Mouse (Mus musculus) CH12.LX (cell line): Measurements from ENCODE around the gene Cpz. TPM values are rescaled to one million over a fixed set of nuclear protein-coding genes. Genes with fewer than 3 reads are reported as not detected.

Experiments used
- DNase-seq: peaks from one replicate; pipeline ENCODE4 v3.0.0-alpha.2; 2013; ENCODE audit errors: extremely low read depth
- H3K27ac ChIP-seq: 2 replicates; pipeline ENCODE4 v1.5.1; 2012; ENCODE audit warnings: low read depth, mild to moderate bottlenecking, control low read depth, moderate library complexity; ENCODE audit not compliant: insufficient read depth
- H3K27me3 ChIP-seq: replicated peaks from 2 replicates; pipeline ENCODE3; 2012; ENCODE audit warnings: inconsistent platforms
- H3K36me3 ChIP-seq, 2 experiments: replicated peaks in 1 of 2; 2 replicates each; pipeline versions ENCODE3 to v1.6.1; 2012; ENCODE audit warnings: inconsistent platforms in 1 of 2, low read length in 1 of 2, mild to moderate bottlenecking in 1 of 2, mixed read lengths in 1 of 2, moderate library complexity in 1 of 2; ENCODE audit not compliant: control insufficient read depth in 1 of 2, insufficient read depth in 1 of 2
- H3K4me1 ChIP-seq, 2 experiments: 2 replicates each; pipeline ENCODE4 v1.6.1; 2012; ENCODE audit warnings: inconsistent platforms in 1 of 2, moderate library complexity in 1 of 2; ENCODE audit not compliant: insufficient read depth in 2 of 2, control insufficient read depth in 1 of 2
- H3K4me2 ChIP-seq: 2 replicates; pipeline ENCODE4 v1.6.1; 2012; ENCODE audit warnings: low read depth, mild to moderate bottlenecking, control low read depth; ENCODE audit not compliant: poor library complexity, insufficient read depth, severe bottlenecking
- H3K4me3 ChIP-seq, 3 experiments: fragments of 150-350 bp in 1 of 3; sonication (generic) in 1 of 3; replicated peaks in 1 of 3; 2 replicates each; pipeline versions ENCODE3 to v1.5.1; 2011 to 2012; ENCODE audit warnings: low read depth in 2 of 3, low read length in 2 of 3, mild to moderate bottlenecking in 2 of 3, moderate library complexity in 2 of 3, control low read depth in 1 of 3, improper control_type of control experiment in 1 of 3, inconsistent platforms in 1 of 3, mixed read lengths in 1 of 3; ENCODE audit not compliant: poor library complexity in 1 of 3
- H3K79me2 ChIP-seq: replicated peaks from 2 replicates; pipeline ENCODE4 v1.6.1; 2012; ENCODE audit warnings: mild to moderate bottlenecking, moderate library complexity; ENCODE audit not compliant: control insufficient read depth, poor library complexity, insufficient read depth, severe bottlenecking; ENCODE audit errors: extremely low read depth
- H3K9ac ChIP-seq: 2 replicates; pipeline ENCODE4 v1.6.1; 2012; ENCODE audit warnings: low read depth, mild to moderate bottlenecking, control low read depth, moderate library complexity; ENCODE audit not compliant: insufficient read depth
- H3K9me3 ChIP-seq: replicated peaks from 2 replicates; pipeline ENCODE3; 2012; ENCODE audit warnings: low read length, inconsistent platforms, mixed read lengths
- CHD1 ChIP-seq: IDR thresholded peaks from 2 replicates; pipeline ENCODE4 v1.6.1; 2012; ENCODE audit warnings: low read depth, low read length, improper control_type of control experiment, inconsistent platforms
- E2F4 ChIP-seq: IDR thresholded peaks from 2 replicates; pipeline ENCODE4 v1.6.1; 2011; ENCODE audit warnings: low read depth, low read length, improper control_type of control experiment; ENCODE audit not compliant: insufficient replicate concordance
- ELF1 ChIP-seq: IDR thresholded peaks from 2 replicates; pipeline ENCODE4 v1.6.1; 2014; ENCODE audit warnings: low read depth, mild to moderate bottlenecking, inconsistent platforms, low read length, improper control_type of control experiment
- ETS1 ChIP-seq: conservative IDR thresholded peaks from 2 replicates; pipeline ENCODE4 v1.6.1; 2012; ENCODE audit warnings: low read depth, mild to moderate bottlenecking, inconsistent platforms, low read length, improper control_type of control experiment, moderate library complexity
- GABPA ChIP-seq: IDR thresholded peaks from 2 replicates; pipeline ENCODE4 v1.6.1; 2012; ENCODE audit warnings: low read depth, low read length, improper control_type of control experiment, inconsistent platforms; ENCODE audit not compliant: insufficient replicate concordance
- IRF4 ChIP-seq: IDR thresholded peaks from 2 replicates; pipeline ENCODE4 v1.6.1; 2014; ENCODE audit warnings: low read depth, mild to moderate bottlenecking, inconsistent platforms, low read length, improper control_type of control experiment
- JUND ChIP-seq: conservative IDR thresholded peaks from 2 replicates; pipeline ENCODE4 v1.6.1; 2011; ENCODE audit warnings: low read depth, low read length, improper control_type of control experiment
- MAFK ChIP-seq: IDR thresholded peaks from 2 replicates; pipeline ENCODE4 v1.6.1; 2011; ENCODE audit warnings: low read length, improper control_type of control experiment; ENCODE audit not compliant: insufficient replicate concordance
- PAX5 ChIP-seq: IDR thresholded peaks from 2 replicates; pipeline ENCODE4 v1.6.1; 2012; ENCODE audit warnings: low read length, inconsistent platforms, mixed read lengths
- POLR2AphosphoS2 ChIP-seq: IDR thresholded peaks from 2 replicates; pipeline ENCODE4 v1.6.1; 2011; ENCODE audit warnings: low read depth, low read length, improper control_type of control experiment
- RCOR1 ChIP-seq: conservative IDR thresholded peaks from 2 replicates; pipeline ENCODE4 v1.6.1; 2012; ENCODE audit warnings: low read depth, mild to moderate bottlenecking, inconsistent platforms, low read length, improper control_type of control experiment
- SIN3A ChIP-seq: IDR thresholded peaks from 2 replicates; pipeline ENCODE4 v1.6.1; 2012; ENCODE audit warnings: low read length, improper control_type of control experiment, inconsistent platforms
- TBP ChIP-seq: conservative IDR thresholded peaks from 2 replicates; pipeline ENCODE4 v1.6.1; 2011; ENCODE audit warnings: low read depth, low read length, improper control_type of control experiment
- UBTF ChIP-seq: IDR thresholded peaks from 2 replicates; pipeline ENCODE4 v1.6.1; 2012; ENCODE audit warnings: low read depth, mild to moderate bottlenecking, inconsistent platforms, low read length, improper control_type of control experiment, moderate library complexity
- USF1 ChIP-seq: IDR thresholded peaks from 2 replicates; pipeline ENCODE4 v1.6.1; 2014; ENCODE audit warnings: low read depth, mild to moderate bottlenecking, inconsistent platforms, low read length, improper control_type of control experiment
- USF2 ChIP-seq: conservative IDR thresholded peaks from 2 replicates; pipeline ENCODE4 v1.6.1; 2011; ENCODE audit warnings: low read depth, low read length, improper control_type of control experiment
- ZC3H11A ChIP-seq: IDR thresholded peaks from 2 replicates; pipeline ENCODE4 v1.6.1; 2012; ENCODE audit warnings: low read depth, mild to moderate bottlenecking, inconsistent platforms, low read length, improper control_type of control experiment
- ZKSCAN1 ChIP-seq: IDR thresholded peaks from 2 replicates; pipeline ENCODE4 v1.6.1; 2012; ENCODE audit warnings: low read depth, inconsistent platforms, low read length, improper control_type of control experiment, borderline replicate concordance
- dilution Hi-C: fragments of 300-500 bp; cut with MboI; formaldehyde crosslinking; loops from 2 replicates; pipeline ENCODE4 v1.14.3; 2020; ENCODE audit warnings: low sequenced_read_pairs; ENCODE audit not compliant: extremely low pct_unique_long_range_greater_than_20kb, extremely low pct_ligation_motif_present
- in situ Hi-C: fragments of 300-500 bp; cut with MboI; formaldehyde crosslinking; loops from 3 replicates; pipeline ENCODE4 v1.14.3; 2019; ENCODE audit warnings: low sequenced_read_pairs, low pct_ligation_motif_present, low pct_unique_long_range_greater_than_20kb, mixed read lengths
- polyA plus RNA-seq: library from polyadenylated mRNA; unstranded; fragments of >175 nt; gene quantifications from 2 replicates; pipeline ENCODE4 v1.2.1, GENCODE M21; 2012; ENCODE audit warnings: low read depth; ENCODE audit not compliant: insufficient read length
- total RNA-seq, 2 experiments: library from RNA; depleted of rRNA; stranded (reverse); fragments of 300-350 nt in 1 of 2; fragments of >200 nt in 1 of 2; gene quantifications; 2 replicates each; pipeline ENCODE4 v1.2.3; 2012 to 2014

Cpz gene
- total and polyA plus RNA-seq, 3 experiments = not detected

DNA sequence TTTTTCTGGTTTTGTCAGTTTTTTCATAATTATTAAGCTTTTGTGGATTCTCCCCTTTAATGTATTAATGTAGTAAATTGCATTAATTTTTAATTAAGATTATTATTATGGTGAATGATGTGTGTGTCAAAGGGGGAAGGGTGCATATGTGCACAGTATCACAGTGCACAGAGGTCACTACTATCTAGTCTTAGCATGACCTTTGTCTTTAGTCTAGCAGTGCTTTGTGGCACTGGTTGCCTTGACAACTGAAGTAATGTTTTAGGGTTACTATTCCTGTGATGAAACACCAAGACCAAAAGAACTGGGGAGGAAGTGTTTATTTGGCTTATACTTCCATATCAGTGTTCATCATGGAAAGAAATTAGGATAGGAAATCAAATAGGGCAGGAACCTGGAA lies 20.6 kb upstream of the Cpz start:
- H3K4me2 ChIP-seq = no peak overlapping the region
- peaks cover 58% of the 10 kb centered on the region for H3K27me3 ChIP-seq
- no peak overlapping the region for H3K9ac ChIP-seq
- no peaks in the 10 kb centered on the region for H3K36me3 ChIP-seq
- in situ Hi-C loops = no loop called here
- DNase-seq = no peak
- H3K27ac ChIP-seq = no peak overlapping the region
- no peaks in the 10 kb centered on the region for H3K9me3 ChIP-seq
- no peaks in the 10 kb centered on the region for H3K4me1 ChIP-seq
- dilution Hi-C loops = no loop called here
- H3K4me3 ChIP-seq = no peak overlapping the region
- no peaks in the 10 kb centered on the region for H3K79me2 ChIP-seq
- TF ChIP-seq IRF4 (no peak), E2F4 (no peak), CHD1 (no peak), USF1 (no peak), MAFK (no peak), ETS1 (no peak), UBTF (no peak), USF2 (no peak), ELF1 (no peak), ZC3H11A (no peak), GABPA (no peak), TBP (no peak), ZKSCAN1 (no peak)

DNA sequence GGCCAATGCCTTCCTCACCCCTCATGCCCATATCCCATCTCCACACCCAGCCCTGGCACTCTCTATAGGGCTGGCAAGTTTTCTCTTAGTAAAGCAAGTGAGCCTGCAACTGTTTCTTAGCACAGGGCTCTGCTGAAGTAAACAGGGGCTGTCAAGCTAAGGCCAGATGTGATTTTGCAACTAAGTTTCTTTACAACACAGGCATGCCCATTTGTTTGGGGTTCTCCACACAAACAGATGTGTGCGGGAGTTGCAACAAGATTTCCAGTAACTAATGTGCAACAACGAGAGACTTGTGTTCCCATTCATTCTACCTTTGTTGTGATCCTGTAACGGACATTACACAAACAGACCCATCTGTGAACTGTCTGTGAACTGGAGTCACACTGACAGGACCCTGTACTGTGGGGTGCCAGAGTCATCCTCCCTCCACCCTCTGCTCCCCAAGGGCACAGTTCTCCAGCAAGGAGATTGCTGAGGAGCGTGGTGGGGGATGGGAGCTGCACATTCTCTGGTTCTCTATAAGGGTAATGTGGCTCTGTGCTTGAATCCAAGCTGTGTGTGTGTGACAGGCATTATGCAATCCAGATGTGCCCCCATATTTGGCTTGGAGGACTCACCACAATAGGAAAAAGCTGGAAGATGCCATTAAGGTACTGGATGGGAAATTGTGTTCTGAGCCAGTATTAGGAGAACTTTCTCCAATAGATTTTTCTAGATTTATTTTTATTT lies 15.7 kb upstream of the Cpz start:
- no peak for TF ChIP-seq TBP
- TF ChIP-seq ELF1 = no peak
- no peak for TF ChIP-seq PAX5
- no peak for TF ChIP-seq RCOR1
- no peak for TF ChIP-seq ETS1
- no peak for TF ChIP-seq POLR2AphosphoS2
- TF ChIP-seq ZC3H11A = no peak
- TF ChIP-seq SIN3A = no peak
- TF ChIP-seq JUND = no peak
- Histone ChIP-seq H3K27me3 (peaks cover 85% of the 10 kb centered on the region), H3K9me3 (peaks cover 4% of the 10 kb centered on the region), H3K4me2 (no peak overlapping the region), H3K4me1 (no peaks in the 10 kb centered on the region), H3K36me3 (no peaks in the 10 kb centered on the region), H3K9ac (no peak overlapping the region), H3K27ac (no peak overlapping the region), H3K4me3 (no peak overlapping the region), H3K79me2 (no peaks in the 10 kb centered on the region)
- DNase-seq = no peak
- in situ Hi-C loops = no loop called here
- dilution Hi-C loops = no loop called here
